Mouse (Mus musculus) kidney, embryonic 14.5 days (tissue): ENCODE measurements around the gene Zfp263. TPM values are rescaled to one million over a fixed set of nuclear protein-coding genes. Genes with fewer than 3 reads are reported as not detected.

Source experiments
- ATAC-seq: fragments of 200-750 bp; cut with Nextera tagmentation; 2 replicates; pipeline ENCODE4 v1.8.0; 2017; ENCODE audit warnings: moderate number of reproducible peaks, mild to moderate bottlenecking, moderate TSS enrichment, moderate library complexity; ENCODE audit not compliant: low FRiP score, low TSS enrichment
- H3K27ac ChIP-seq: fragments of 300-500 bp; sonication (generic); 2 replicates; pipeline ENCODE4 v1.5.1; 2014; ENCODE audit warnings: low read depth, mild to moderate bottlenecking, low read length, moderate library complexity, mixed read lengths
- H3K27me3 ChIP-seq: fragments of 300-500 bp; sonication (generic); 2 replicates; pipeline ENCODE4 v1.6.1; 2014; ENCODE audit warnings: mild to moderate bottlenecking, low read length; ENCODE audit not compliant: control insufficient read depth, insufficient read depth
- H3K36me3 ChIP-seq: fragments of 300-500 bp; sonication (generic); 2 replicates; pipeline ENCODE4 v1.6.1; 2014; ENCODE audit warnings: low read length, mixed read lengths; ENCODE audit not compliant: control insufficient read depth, insufficient read depth
- H3K4me1 ChIP-seq: fragments of 300-500 bp; sonication (generic); 2 replicates; pipeline ENCODE4 v1.6.1; 2014; ENCODE audit warnings: low read length, mixed read lengths; ENCODE audit not compliant: control insufficient read depth, insufficient read depth
- H3K4me2 ChIP-seq: fragments of 300-500 bp; sonication (generic); replicated peaks from 2 replicates; pipeline ENCODE4 v1.6.1; 2014; ENCODE audit warnings: low read depth, mild to moderate bottlenecking, low read length
- H3K4me3 ChIP-seq: fragments of 300-500 bp; sonication (generic); 2 replicates; pipeline ENCODE4 v1.5.1; 2014; ENCODE audit warnings: mild to moderate bottlenecking, low read length
- H3K9ac ChIP-seq: fragments of 300-500 bp; sonication (generic); 2 replicates; pipeline ENCODE4 v1.6.1; 2014; ENCODE audit warnings: low read depth, mild to moderate bottlenecking, low read length, moderate library complexity
- H3K9me3 ChIP-seq: fragments of 300-500 bp; sonication (generic); 2 replicates; pipeline ENCODE4 v1.6.1; 2016; ENCODE audit warnings: low read length; ENCODE audit not compliant: control insufficient read depth
- WGBS: fragments of 180-500 bp; shearing (Covaris S2); extraction: QIAGEN DNeasy Blood & Tissue Kit; methylation state at CpG from one replicate; pipeline ENCODE4 v1.1.7; 2014; 5-methylcytosine and 5-hydroxymethylcytosine counted together
- polyA plus RNA-seq: library from polyadenylated mRNA; unstranded; fragments of >200 nt; fragmentation: Nextera tagmentation; extraction: Ambion mirVana; gene quantifications from 2 replicates; pipeline ENCODE4 v1.2.1, GENCODE M21; 2014

Gene Zfp263
- polyA plus RNA-seq: 26.9 and 29.4 TPM in 2 replicates

GRCm38 (mm10) chr16:3743503-3744185, at the start of gene Zfp263:
Gene Zfp263 (plus strand): TSS chr16:3744093.
- H3K4me1 ChIP-seq: peaks cover 9% of the 10 kb centered on the region

DNA sequence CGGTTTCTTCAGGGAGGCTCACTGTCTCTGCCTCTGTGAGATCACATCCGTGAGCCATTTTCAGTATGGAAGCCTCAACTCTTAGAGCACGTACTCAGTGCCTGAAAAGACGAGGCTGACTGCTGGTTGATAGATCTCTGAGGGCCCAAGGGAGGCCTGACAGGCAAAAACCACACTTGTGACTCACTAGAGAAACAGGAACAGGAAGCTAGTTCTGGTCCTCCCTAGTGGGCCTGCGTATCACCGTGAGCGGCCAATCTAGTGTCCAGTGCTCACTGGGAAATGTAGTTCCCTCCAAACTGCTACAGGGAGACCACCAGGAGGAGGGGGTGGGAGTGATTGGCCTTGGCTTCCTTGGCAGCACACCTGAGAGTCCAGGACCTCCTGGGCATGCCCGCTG, 44.6 kb upstream of the Zfp263 start:
- H3K4me1 ChIP-seq: no peaks in the 10 kb centered on the region
- H3K27ac ChIP-seq: no peak overlapping the region
- H3K27me3 ChIP-seq: no peaks in the 10 kb centered on the region
- no peaks in the 10 kb centered on the region for H3K9me3 ChIP-seq
- no peaks in the 10 kb centered on the region for H3K36me3 ChIP-seq
- H3K9ac ChIP-seq: no peak overlapping the region
- H3K4me2 ChIP-seq: no peak overlapping the region
- WGBS: 86% methylated on average over 8 of the region's 8 CpGs
- H3K4me3 ChIP-seq: no peak overlapping the region
- no peak for ATAC-seq

More at GRCm38 (mm10) chr16:3743503-3744185, at the start of gene Zfp263:
- Histone ChIP-seq H3K27me3 (no peaks in the 10 kb centered on the region), H3K27ac (peak within 1 kb of the TSS; percentile 86), H3K9ac (peak within 1 kb of the TSS; percentile 72), H3K4me3 (peak within 1 kb of the TSS; percentile 83), H3K36me3 (peaks cover 20% of the 10 kb centered on the region), H3K9me3 (peaks cover 8% of the 10 kb centered on the region; the same call in 1 of the 2 replicates), H3K4me2 (peak within 1 kb of the TSS; percentile 84)
- under 1% methylated on average over 42 of the region's 42 CpGs for WGBS
- ATAC-seq: peak; percentile 98

DNA sequence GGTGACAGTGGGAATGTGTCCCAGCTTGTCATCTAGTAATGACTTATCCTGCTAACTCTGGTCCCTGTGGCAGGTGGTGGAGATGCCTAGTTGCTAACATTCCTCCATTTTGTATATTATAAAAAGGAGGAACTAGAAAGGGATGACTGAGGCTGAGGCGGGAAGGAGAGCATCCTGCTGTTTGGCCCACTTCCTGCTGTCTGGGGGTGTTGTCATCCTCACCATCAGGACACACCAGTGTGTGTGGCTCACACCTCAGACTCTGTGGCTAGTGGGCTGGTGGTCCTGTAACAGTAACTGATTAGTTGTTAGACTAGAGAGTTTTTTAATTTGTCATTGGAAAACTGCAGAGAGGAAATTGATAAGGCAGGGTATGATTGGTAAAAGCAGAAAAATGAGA, 43.0 kb upstream of the Zfp263 start:
- WGBS: 78% methylated on average over 1 of the region's 1 CpGs
- Histone ChIP-seq H3K27me3 (no peaks in the 10 kb centered on the region), H3K9me3 (no peaks in the 10 kb centered on the region), H3K4me2 (no peak overlapping the region), H3K27ac (no peak overlapping the region), H3K36me3 (no peaks in the 10 kb centered on the region), H3K4me3 (no peak overlapping the region), H3K9ac (no peak overlapping the region), H3K4me1 (no peaks in the 10 kb centered on the region)
- ATAC-seq: no peak

GRCm38 (mm10) chr16:3706680-3707079, 37.2 kb upstream of the Zfp263 start:
- no peak overlapping the region for H3K9ac ChIP-seq
- H3K4me1 ChIP-seq: no peaks in the 10 kb centered on the region
- no peak overlapping the region for H3K4me3 ChIP-seq
- no peaks in the 10 kb centered on the region for H3K36me3 ChIP-seq
- 64% methylated on average over 6 of the region's 6 CpGs for WGBS
- no peaks in the 10 kb centered on the region for H3K9me3 ChIP-seq
- H3K27ac ChIP-seq: no peak overlapping the region
- no peak for ATAC-seq
- H3K27me3 ChIP-seq: no peaks in the 10 kb centered on the region
- H3K4me2 ChIP-seq: no peak overlapping the region

- Histone ChIP-seq H3K9ac (no peak overlapping the region), H3K9me3 (no peaks in the 10 kb centered on the region), H3K4me2 (no peak overlapping the region), H3K4me1 (no peaks in the 10 kb centered on the region), H3K4me3 (no peak overlapping the region), H3K36me3 (no peaks in the 10 kb centered on the region), H3K27ac (no peak overlapping the region), H3K27me3 (no peaks in the 10 kb centered on the region)
- WGBS: 92% methylated on average over 2 of the region's 2 CpGs
- ATAC-seq: no peak
Observed at GRCm38 (mm10) chr16:3714731-3715130, 29.2 kb upstream of the Zfp263 start.

- Histone ChIP-seq H3K9me3 (no peaks in the 10 kb centered on the region), H3K4me3 (no peak within 1 kb of the TSS), H3K27ac (no peak within 1 kb of the TSS), H3K4me1 (no peaks in the 10 kb centered on the region), H3K9ac (no peak within 1 kb of the TSS), H3K27me3 (no peaks in the 10 kb centered on the region), H3K4me2 (no peak within 1 kb of the TSS), H3K36me3 (no peaks in the 10 kb centered on the region)
- WGBS: 90% methylated on average over 6 of the region's 6 CpGs
- ATAC-seq: no peak
Observed at GRCm38 (mm10) chr16:3717980-3718379, 25.9 kb upstream of the Zfp263 start, which contains the start of gene Mefv. Gene Mefv (minus strand): TSS chr16:3718097.

DNA sequence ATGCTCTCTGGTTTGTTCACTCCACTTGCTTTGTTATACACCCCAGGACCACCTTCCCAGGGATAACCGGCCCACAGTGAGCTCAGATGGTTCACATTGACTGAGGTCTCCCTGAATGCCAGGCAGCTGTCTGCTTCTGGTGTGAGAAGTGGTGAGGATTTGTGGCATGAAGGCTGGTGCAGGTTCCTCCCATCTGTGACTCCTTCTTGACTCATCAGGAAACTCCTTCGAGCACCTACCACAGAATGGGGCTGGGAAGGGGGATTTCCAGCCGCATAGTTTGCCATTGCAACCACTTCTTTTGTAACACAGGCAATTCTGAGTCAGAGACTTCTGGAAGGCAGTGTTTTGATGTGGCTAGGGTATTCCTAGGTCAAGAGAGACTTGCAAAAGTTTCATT, 20.7 kb upstream of the Zfp263 start:
- Histone ChIP-seq H3K36me3 (no peaks in the 10 kb centered on the region), H3K4me3 (no peak overlapping the region), H3K4me1 (no peaks in the 10 kb centered on the region), H3K27ac (no peak overlapping the region), H3K4me2 (no peak overlapping the region), H3K27me3 (no peaks in the 10 kb centered on the region), H3K9ac (no peak overlapping the region), H3K9me3 (no peaks in the 10 kb centered on the region)
- 70% methylated on average over 3 of the region's 3 CpGs for WGBS
- no peak for ATAC-seq

DNA sequence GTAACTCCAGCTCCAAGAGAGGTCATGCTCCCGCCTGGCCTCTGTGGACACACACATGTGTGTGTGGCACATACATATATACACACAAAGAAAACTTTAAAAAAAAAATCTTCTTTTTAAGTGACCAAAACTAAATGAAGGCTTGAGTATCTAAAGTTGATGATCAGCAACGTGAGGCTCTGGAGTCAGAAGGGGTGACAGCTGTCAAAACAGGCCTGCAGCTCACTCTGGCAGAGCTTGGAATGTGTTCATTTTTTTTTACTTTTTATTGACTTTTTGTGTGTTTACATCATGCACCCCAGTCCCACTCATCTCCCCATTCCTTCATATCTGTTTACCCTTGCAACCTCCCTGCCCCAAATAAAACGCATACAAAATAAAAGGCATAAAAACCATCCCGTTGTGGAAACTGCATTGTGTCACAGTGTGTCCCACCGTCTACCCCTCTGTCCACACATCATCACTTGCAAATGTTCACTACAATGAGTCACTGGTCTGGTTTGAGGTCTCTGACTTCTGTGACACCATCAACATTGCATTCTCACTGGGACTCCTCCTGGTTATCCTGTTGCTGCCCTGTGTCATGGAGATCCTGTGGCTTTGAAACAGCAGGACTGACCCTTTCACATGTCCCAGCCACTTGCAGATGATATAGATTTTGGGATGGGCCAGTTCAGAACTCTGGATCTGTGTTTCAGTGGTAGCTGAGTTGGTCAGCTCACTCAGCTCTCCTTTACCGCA, 15.7 kb upstream of the Zfp263 start:
- Histone ChIP-seq H3K4me2 (no peak overlapping the region), H3K9ac (no peak overlapping the region), H3K9me3 (no peaks in the 10 kb centered on the region), H3K4me1 (no peaks in the 10 kb centered on the region), H3K27ac (no peak overlapping the region), H3K4me3 (no peak overlapping the region), H3K36me3 (no peaks in the 10 kb centered on the region), H3K27me3 (no peaks in the 10 kb centered on the region)
- ATAC-seq: no peak
- WGBS: 82% methylated on average over 6 of the region's 6 CpGs

DNA sequence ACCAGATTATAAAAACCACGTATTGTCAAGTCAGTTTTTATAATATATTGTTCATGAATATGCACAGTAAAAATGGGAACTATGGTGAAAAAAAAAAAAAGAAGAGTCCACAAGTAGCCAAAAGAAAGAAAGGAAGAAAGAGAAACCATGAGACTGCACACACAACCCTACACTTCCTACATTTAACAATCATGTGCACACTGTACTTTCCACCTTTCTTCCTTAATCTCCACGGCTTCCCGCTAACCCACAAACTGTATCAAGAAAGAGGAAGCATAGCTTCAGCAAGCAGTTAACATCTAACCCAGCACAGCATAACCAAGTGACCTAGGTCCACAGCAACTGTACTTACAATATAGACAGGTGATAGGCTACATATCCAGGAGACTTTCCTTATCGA, 11.3 kb upstream of the Zfp263 start:
- no peaks in the 10 kb centered on the region for H3K4me1 ChIP-seq
- no peak overlapping the region for H3K4me2 ChIP-seq
- 85% methylated on average over 4 of the region's 4 CpGs for WGBS
- H3K27me3 ChIP-seq: no peaks in the 10 kb centered on the region
- no peak overlapping the region for H3K27ac ChIP-seq
- H3K36me3 ChIP-seq: no peaks in the 10 kb centered on the region
- ATAC-seq: no peak
- H3K9me3 ChIP-seq: no peaks in the 10 kb centered on the region
- H3K4me3 ChIP-seq: no peak overlapping the region
- no peak overlapping the region for H3K9ac ChIP-seq
